Mouse (Mus musculus) midbrain, embryonic 10.5 days (tissue): ENCODE results near the gene Peak1. TPM values are rescaled to one million over a fixed set of nuclear protein-coding genes. Genes with fewer than 3 reads are reported as not detected.
"Not testable (repeated sequence)": the region's sequence is repeated elsewhere in the genome, so short reads cannot be mapped to it uniquely, and the experiment has no call there.

Experiments
- DNase-seq: peaks from one replicate; pipeline ENCODE4 v3.0.0-alpha.2; 2017; ENCODE audit warnings: low spot score
- H3K27ac ChIP-seq: fragments of 300-500 bp; sonication (generic); replicated peaks from 2 replicates; pipeline ENCODE4 v1.5.1; 2016; ENCODE audit warnings: mild to moderate bottlenecking
- H3K27me3 ChIP-seq: fragments of 300-500 bp; sonication (generic); 2 replicates; pipeline ENCODE4 v1.6.1; 2016; ENCODE audit warnings: low read depth, mild to moderate bottlenecking; ENCODE audit not compliant: poor library complexity, severe bottlenecking
- H3K36me3 ChIP-seq: fragments of 300-500 bp; sonication (generic); 2 replicates; pipeline ENCODE4 v1.6.1; 2016; ENCODE audit warnings: mild to moderate bottlenecking, moderate library complexity
- H3K4me1 ChIP-seq: fragments of 300-500 bp; sonication (generic); 2 replicates; pipeline ENCODE4 v1.6.1; 2016
- H3K4me3 ChIP-seq: fragments of 300-500 bp; sonication (generic); 2 replicates; pipeline ENCODE4 v1.5.1; 2016; ENCODE audit warnings: mild to moderate bottlenecking, moderate library complexity
- H3K9me3 ChIP-seq: fragments of 300-500 bp; sonication (generic); replicated peaks from 2 replicates; pipeline ENCODE4 v1.6.1; 2016; ENCODE audit warnings: mild to moderate bottlenecking
- WGBS: fragments of 180-500 bp; shearing (Covaris S2); methylation state at CpG from one replicate; pipeline ENCODE4 v1.1.7; 2016; 5-methylcytosine and 5-hydroxymethylcytosine counted together
- polyA plus RNA-seq: library from polyadenylated mRNA; unstranded; fragments of >200 nt; fragmentation: Nextera tagmentation; extraction: Ambion mirVana; gene quantifications from 2 replicates; pipeline ENCODE4 v1.2.1, GENCODE M21; 2016

Gene Peak1
- polyA plus RNA-seq, 1 experiment from 2014 or later: 4.3 TPM

- H3K4me1 ChIP-seq, H3K4me3 ChIP-seq, H3K27ac ChIP-seq, H3K27me3 ChIP-seq, DNase-seq, H3K36me3 ChIP-seq, H3K9me3 ChIP-seq: not testable (repeated sequence)
- 90% methylated on average over 26 of the region's 29 CpGs for WGBS
These were observed 19.5 kb upstream of the Peak1 start for GRCm38 (mm10) chr9:56437300-56437892.

GRCm38 (mm10) chr9:56435821-56436526 is 18.1 kb upstream of the Peak1 start:
- no peaks in the 10 kb centered on the region for H3K9me3 ChIP-seq
- WGBS: 93% methylated on average over 5 of the region's 5 CpGs
- no peak overlapping the region for H3K4me3 ChIP-seq
- H3K36me3 ChIP-seq: no peaks in the 10 kb centered on the region
- no peak for DNase-seq
- no peak overlapping the region for H3K27ac ChIP-seq
- peaks cover 4% of the 10 kb centered on the region; the same call in 1 of the 2 replicates for H3K4me1 ChIP-seq
- H3K27me3 ChIP-seq: no peaks in the 10 kb centered on the region

GRCm38 (mm10) chr9:56424861-56425260 is 7.0 kb upstream of the Peak1 start:
- 84% methylated on average over 4 of the region's 4 CpGs for WGBS
- peaks cover 21% of the 10 kb centered on the region for H3K4me1 ChIP-seq

GRCm38 (mm10) chr9:56421991-56422390 is 4.1 kb upstream of the Peak1 start:
- no peak for DNase-seq
- Histone ChIP-seq H3K27me3 (no peaks in the 10 kb centered on the region), H3K4me3 (no peak overlapping the region), H3K9me3 (no peaks in the 10 kb centered on the region), H3K4me1 (peaks cover 36% of the 10 kb centered on the region), H3K36me3 (no peaks in the 10 kb centered on the region), H3K27ac (no peak overlapping the region)
- WGBS: 85% methylated on average over 5 of the region's 5 CpGs

More at GRCm38 (mm10) chr9:56424861-56425260, 7.0 kb upstream of the Peak1 start:
- no peak overlapping the region for H3K27ac ChIP-seq
- H3K27me3 ChIP-seq: no peaks in the 10 kb centered on the region
- no peak for DNase-seq
- no peak overlapping the region for H3K4me3 ChIP-seq
- H3K9me3 ChIP-seq: no peaks in the 10 kb centered on the region
- H3K36me3 ChIP-seq: no peaks in the 10 kb centered on the region

GRCm38 (mm10) chr9:56420892-56421601 is 3.2 kb upstream of the Peak1 start:
- Histone ChIP-seq H3K4me3 (no peak overlapping the region), H3K4me1 (peaks cover 45% of the 10 kb centered on the region), H3K27ac (no peak overlapping the region), H3K27me3 (no peaks in the 10 kb centered on the region), H3K36me3 (no peaks in the 10 kb centered on the region), H3K9me3 (no peaks in the 10 kb centered on the region)
- WGBS: 92% methylated on average over 9 of the region's 9 CpGs
- no peak for DNase-seq

- WGBS: 96% methylated on average over 1 of the region's 1 CpGs
- DNase-seq: no peak
- Histone ChIP-seq H3K36me3 (no peaks in the 10 kb centered on the region), H3K27me3 (no peaks in the 10 kb centered on the region), H3K4me1 (peaks cover 46% of the 10 kb centered on the region), H3K4me3 (0 out of 2 replicates have a peak overlapping the region, but pooled peaks have one; percentile 80), H3K9me3 (no peaks in the 10 kb centered on the region), H3K27ac (no peak overlapping the region)
These were observed 2.4 kb upstream of the Peak1 start for GRCm38 (mm10) chr9:56420236-56420635.

- Histone ChIP-seq H3K4me1 (peaks cover 46% of the 10 kb centered on the region), H3K9me3 (no peaks in the 10 kb centered on the region), H3K27me3 (no peaks in the 10 kb centered on the region), H3K36me3 (no peaks in the 10 kb centered on the region), H3K4me3 (peak overlapping the region; percentile 80), H3K27ac (peak overlapping the region; percentile 94)
- under 1% methylated on average over 11 of the region's 11 CpGs for WGBS
- DNase-seq: peak; percentile 85
These were observed 922 bp upstream of the Peak1 start for GRCm38 (mm10) chr9:56418738-56419239.

GRCm38 (mm10) chr9:56417415-56417947 is 386 bp downstream of the Peak1 start:
- Histone ChIP-seq H3K27ac (peak overlapping the region; percentile 94), H3K36me3 (no peaks in the 10 kb centered on the region), H3K4me3 (peak overlapping the region; percentile 80), H3K9me3 (no peaks in the 10 kb centered on the region), H3K4me1 (peaks cover 42% of the 10 kb centered on the region), H3K27me3 (no peaks in the 10 kb centered on the region)
- WGBS: under 1% methylated on average over 40 of the region's 40 CpGs
- peak; percentile 82 for DNase-seq

GRCm38 (mm10) chr9:56415935-56416607 is 1.8 kb downstream of the Peak1 start:
- Histone ChIP-seq H3K9me3 (no peaks in the 10 kb centered on the region), H3K36me3 (no peaks in the 10 kb centered on the region), H3K4me1 (peaks cover 34% of the 10 kb centered on the region), H3K27ac (no peak overlapping the region), H3K27me3 (no peaks in the 10 kb centered on the region), H3K4me3 (no peak overlapping the region)
- no peak for DNase-seq
- 70% methylated on average over 4 of the region's 4 CpGs for WGBS

- Histone ChIP-seq H3K27me3 (no peaks in the 10 kb centered on the region), H3K36me3 (no peaks in the 10 kb centered on the region), H3K4me3 (no peak overlapping the region), H3K4me1 (peaks cover 30% of the 10 kb centered on the region), H3K27ac (no peak overlapping the region), H3K9me3 (no peaks in the 10 kb centered on the region)
- 88% methylated on average over 1 of the region's 1 CpGs for WGBS
- no peak for DNase-seq
These were observed 2.5 kb downstream of the Peak1 start for GRCm38 (mm10) chr9:56415393-56415792.

GRCm38 (mm10) chr9:56414322-56414721 is 3.5 kb downstream of the Peak1 start:
- H3K27me3 ChIP-seq: no peaks in the 10 kb centered on the region

GRCm38 (mm10) chr9:56412716-56413115 is 5.2 kb downstream of the Peak1 start:
- no peak for DNase-seq
- 84% methylated on average over 1 of the region's 1 CpGs for WGBS
- H3K9me3 ChIP-seq: no peaks in the 10 kb centered on the region
- H3K27ac ChIP-seq: no peak overlapping the region
- no peaks in the 10 kb centered on the region for H3K36me3 ChIP-seq
- H3K4me3 ChIP-seq: no peak overlapping the region
- H3K4me1 ChIP-seq: peaks cover 17% of the 10 kb centered on the region
- H3K27me3 ChIP-seq: no peaks in the 10 kb centered on the region

More at GRCm38 (mm10) chr9:56414322-56414721, 3.5 kb downstream of the Peak1 start:
- no peak for DNase-seq
- no peaks in the 10 kb centered on the region for H3K36me3 ChIP-seq
- no peaks in the 10 kb centered on the region for H3K9me3 ChIP-seq
- no peak overlapping the region for H3K27ac ChIP-seq
- H3K4me3 ChIP-seq: no peak overlapping the region
- H3K4me1 ChIP-seq: peaks cover 20% of the 10 kb centered on the region
